Mouse (Mus musculus) ES-E14 (cell line): ENCODE measurements around the gene Rexo5.

Experiments used
- CHD2 ChIP-seq: IDR thresholded peaks from 2 replicates; pipeline ENCODE4 v1.6.1; 2014; ENCODE audit warnings: mild to moderate bottlenecking, low read depth, low read length, inconsistent platforms
- HCFC1 ChIP-seq: IDR thresholded peaks from 2 replicates; pipeline ENCODE4 v1.6.1; 2012; ENCODE audit warnings: low read length, inconsistent platforms, borderline replicate concordance; ENCODE audit not compliant: insufficient read depth
- MAFK ChIP-seq: IDR thresholded peaks from 2 replicates; pipeline ENCODE4 v1.6.1; 2014; ENCODE audit warnings: mild to moderate bottlenecking, low read depth, low read length, inconsistent platforms; ENCODE audit not compliant: insufficient read depth
- ZC3H11A ChIP-seq: IDR thresholded peaks from 2 replicates; pipeline ENCODE4 v1.6.1; 2012; ENCODE audit warnings: low read depth, mild to moderate bottlenecking, inconsistent platforms, low read length, borderline replicate concordance
- ZNF384 ChIP-seq: IDR thresholded peaks from 2 replicates; pipeline ENCODE4 v1.6.1; 2012; ENCODE audit warnings: low read depth, low read length, inconsistent platforms

GRCm38 (mm10) chr7:119862167-119862566, 68.4 kb downstream of the Rexo5 start:
- no peak for TF ChIP-seq CHD2
- TF ChIP-seq HCFC1: no peak
- TF ChIP-seq ZNF384: no peak
- no peak for TF ChIP-seq ZC3H11A
- TF ChIP-seq MAFK: no peak
